Mouse (Mus musculus) bone marrow macrophage, adult 2 months (primary cell): Measurements from ENCODE around the gene Mxi1.

ENCODE experiments used
- CTCF ChIP-seq: IDR thresholded peaks from 2 replicates; pipeline ENCODE4 v1.5.1; 2012; ENCODE audit warnings: low read depth, mild to moderate bottlenecking, low read length, moderate library complexity
- POLR2A ChIP-seq: IDR thresholded peaks from 2 replicates; pipeline ENCODE4 v1.6.1; 2012; ENCODE audit warnings: mild to moderate bottlenecking, low read depth, low read length, borderline replicate concordance

DNA sequence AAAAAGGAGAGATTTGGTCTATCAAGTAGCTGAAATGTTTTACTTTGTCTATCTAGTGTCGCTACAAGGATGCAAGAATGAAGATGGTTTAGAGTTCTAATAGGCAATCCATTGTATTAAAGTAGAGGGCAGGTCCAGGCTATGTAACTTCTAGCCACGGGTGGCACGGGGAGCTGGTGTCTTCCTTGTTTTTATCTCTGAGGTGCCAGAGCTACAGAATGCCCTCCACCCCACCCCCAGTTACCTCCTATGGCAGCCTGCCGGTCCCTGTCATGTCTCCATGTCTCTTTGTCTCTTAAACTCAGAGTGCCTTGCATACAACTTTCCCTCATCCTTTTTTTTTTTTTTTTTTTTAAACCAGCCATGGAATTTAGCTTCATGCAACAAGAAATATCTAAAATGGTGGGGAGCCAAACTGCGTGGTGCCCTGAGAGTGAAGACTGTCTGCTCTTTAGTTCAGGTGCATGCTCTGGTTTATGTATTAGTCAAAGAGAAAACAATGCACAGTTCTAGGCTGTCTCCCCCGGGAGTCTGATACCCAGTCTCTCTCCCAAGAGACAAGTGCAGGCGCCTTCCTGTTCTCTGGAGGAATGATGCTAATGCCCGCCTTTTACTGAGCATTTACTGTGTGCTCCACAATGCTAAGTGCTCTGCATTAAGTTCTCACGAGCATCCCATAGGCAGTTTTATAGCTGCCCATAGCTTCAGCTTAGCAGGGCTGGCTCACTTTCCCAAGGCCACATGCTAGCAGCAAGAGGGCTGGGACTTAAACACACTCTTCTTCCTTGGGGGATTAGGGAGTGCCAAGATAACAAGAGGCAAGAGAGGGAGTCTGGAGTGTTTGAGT, 10.2 kb downstream of the Mxi1 start:
- TF ChIP-seq POLR2A (no peak), CTCF (no peak)
